Mouse (Mus musculus): ENCODE measurements around the gene Arl15.

Arl15 gene

GRCm38 (mm10) chr13:114094151-114094875 lies 300.0 kb downstream of the Arl15 start:
- DNase-seq (ENCODE audit: low read depth, low spot score), result peak; percentile 54

GRCm38 (mm10) chr13:114095440-114095839 lies 301.1 kb downstream of the Arl15 start:
- DNase-seq (ENCODE audit: low read depth, low spot score), result no peak

- no peak for DNase-seq (ENCODE audit: low read depth, low spot score)
Observed at GRCm38 (mm10) chr13:114096386-114096785, 302.1 kb downstream of the Arl15 start.

- DNase-seq (ENCODE audit: low read depth, low spot score), result no peak
Observed at GRCm38 (mm10) chr13:114101155-114101554, 306.9 kb downstream of the Arl15 start.

GRCm38 (mm10) chr13:114106083-114106482 lies 311.8 kb downstream of the Arl15 start:
- DNase-seq (ENCODE audit: low read depth, low spot score), result no peak

- DNase-seq (ENCODE audit: low read depth, low spot score), result no peak
Observed at GRCm38 (mm10) chr13:114107499-114107898, 313.2 kb downstream of the Arl15 start.

- no peak for DNase-seq (ENCODE audit: low read depth, low spot score)
Observed at GRCm38 (mm10) chr13:114109441-114109840, 315.1 kb downstream of the Arl15 start.

GRCm38 (mm10) chr13:114109845-114110244 lies 315.5 kb downstream of the Arl15 start:
- DNase-seq (ENCODE audit: low read depth, low spot score), result no peak

- DNase-seq (ENCODE audit: low read depth, low spot score), result no peak
Observed at GRCm38 (mm10) chr13:114113516-114113915, 319.2 kb downstream of the Arl15 start.

- DNase-seq (ENCODE audit: low read depth, low spot score), result no peak
Observed at GRCm38 (mm10) chr13:114114586-114114985, 320.3 kb downstream of the Arl15 start.

GRCm38 (mm10) chr13:114115106-114115505 lies 320.8 kb downstream of the Arl15 start:
- DNase-seq (ENCODE audit: low read depth, low spot score), result no peak

GRCm38 (mm10) chr13:114118104-114118830 lies 324.0 kb downstream of the Arl15 start:
- DNase-seq (ENCODE audit: low read depth, low spot score), result no peak

- peak; percentile 79 for DNase-seq (ENCODE audit: low read depth, low spot score)
Observed at GRCm38 (mm10) chr13:114119816-114120215, 325.5 kb downstream of the Arl15 start.

- DNase-seq (ENCODE audit: low read depth, low spot score), result no peak
Observed at GRCm38 (mm10) chr13:114121591-114121990, 327.3 kb downstream of the Arl15 start.

GRCm38 (mm10) chr13:114123391-114123790 lies 329.1 kb downstream of the Arl15 start:
- DNase-seq (ENCODE audit: low read depth, low spot score), result no peak

- no peak for DNase-seq (ENCODE audit: low read depth, low spot score)
Observed at GRCm38 (mm10) chr13:114124385-114124784, 330.1 kb downstream of the Arl15 start.

- DNase-seq (ENCODE audit: low read depth, low spot score), result no peak
Observed at GRCm38 (mm10) chr13:114124991-114125390, 330.7 kb downstream of the Arl15 start.

GRCm38 (mm10) chr13:114128366-114128765 lies 334.1 kb downstream of the Arl15 start:
- no peak for DNase-seq (ENCODE audit: low read depth, low spot score)

GRCm38 (mm10) chr13:114129986-114130385 lies 335.7 kb downstream of the Arl15 start:
- DNase-seq (ENCODE audit: low read depth, low spot score), result no peak

GRCm38 (mm10) chr13:114130566-114131319 lies 336.4 kb downstream of the Arl15 start:
- DNase-seq (ENCODE audit: low read depth, low spot score), result no peak

- no peak for DNase-seq (ENCODE audit: low read depth, low spot score)
Observed at GRCm38 (mm10) chr13:114138921-114139320, 344.6 kb downstream of the Arl15 start.

GRCm38 (mm10) chr13:114139570-114139969 lies 345.3 kb downstream of the Arl15 start:
- DNase-seq (ENCODE audit: low read depth, low spot score), result no peak

Data from skeletal muscle tissue, adult 2 months (tissue).